Mouse (Mus musculus) megakaryocyte, adult 5-6 weeks (primary cell): ENCODE results near the gene Gm17617. TPM values are rescaled to one million over a fixed set of nuclear protein-coding genes. Genes with fewer than 3 reads are reported as not detected.

Experiments used
- ATAC-seq: 2 replicates; pipeline ENCODE4 v1.8.0; 2016; ENCODE audit warnings: mild to moderate bottlenecking, inconsistent platforms; ENCODE audit not compliant: poor library complexity, severe bottlenecking
- total RNA-seq, 2 experiments: library from RNA; stranded (forward) in 1 of 2; stranded (reverse) in 1 of 2; fragments of 153-499, 151-499 nt in 1 of 2; fragments of 221-1000, 200-1000 nt in 1 of 2; gene quantifications; 2 replicates each; pipeline versions ENCODE4 v1.2.3 to v1.2.4; 2015 to 2017

Gene Gm17617
- total RNA-seq (2015) (not detected in 2 replicates), total RNA-seq (2017) (not detected in 2 replicates)

DNA sequence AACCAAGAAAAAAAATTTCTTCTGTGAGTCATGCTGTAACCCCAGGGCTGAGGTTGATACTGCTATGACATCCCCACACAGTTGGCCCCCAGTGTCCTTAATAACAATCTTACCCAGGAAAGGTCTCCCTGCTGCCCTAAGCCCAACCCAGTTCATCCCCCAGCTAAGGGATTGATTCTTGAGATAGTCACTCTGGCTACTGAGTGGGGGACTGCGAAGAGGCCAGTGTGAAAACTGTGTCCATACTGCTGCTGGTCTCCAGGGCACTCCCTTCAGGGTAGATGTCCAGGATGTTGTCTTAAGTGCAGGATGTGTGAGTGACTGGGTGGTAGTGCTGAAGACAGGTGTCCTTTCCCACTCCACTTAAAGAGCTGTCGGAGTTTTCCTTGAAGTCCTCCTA lies at the start of gene Gm17617:
Gene Gm17617 (minus strand): TSS at position 101 of the 400 bp plus-strand sequence.
- ATAC-seq = no peak

DNA sequence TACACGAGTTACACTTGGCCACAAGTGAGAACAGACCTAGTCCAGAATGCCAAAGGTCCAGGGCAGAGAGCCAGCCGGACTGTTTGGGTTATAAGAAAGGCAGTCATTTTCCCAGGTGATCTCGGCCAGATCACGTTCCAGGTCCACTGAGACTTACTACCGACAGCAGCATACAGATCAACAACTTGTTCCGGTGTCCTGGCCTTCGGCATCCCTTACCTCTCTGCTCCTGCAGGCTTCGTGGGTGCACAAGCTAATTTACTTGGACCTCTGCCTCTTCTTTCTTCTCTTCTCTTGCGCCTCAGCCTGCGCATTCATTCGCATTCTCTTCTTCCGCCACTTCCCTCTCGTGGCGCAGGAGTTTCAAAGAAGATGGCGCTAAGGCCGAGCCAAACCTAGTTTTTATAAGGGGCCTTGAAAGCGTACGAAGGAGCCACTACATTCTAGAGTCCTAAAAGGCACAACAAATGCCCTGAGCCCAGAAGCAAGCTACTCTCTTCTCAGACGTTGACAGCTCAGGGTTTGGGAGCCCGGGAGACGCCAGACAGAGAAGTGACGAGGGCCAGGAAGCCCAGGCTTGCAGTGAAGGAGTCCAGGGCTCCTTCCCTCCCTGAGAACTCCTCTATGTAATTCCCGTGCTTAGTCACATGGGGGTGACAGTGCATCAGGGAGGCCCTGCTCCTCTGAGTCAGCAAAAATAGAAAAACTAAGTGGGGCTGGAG lies 49.0 kb upstream of the Gm17617 start:
- peak; percentile 91 for ATAC-seq

DNA sequence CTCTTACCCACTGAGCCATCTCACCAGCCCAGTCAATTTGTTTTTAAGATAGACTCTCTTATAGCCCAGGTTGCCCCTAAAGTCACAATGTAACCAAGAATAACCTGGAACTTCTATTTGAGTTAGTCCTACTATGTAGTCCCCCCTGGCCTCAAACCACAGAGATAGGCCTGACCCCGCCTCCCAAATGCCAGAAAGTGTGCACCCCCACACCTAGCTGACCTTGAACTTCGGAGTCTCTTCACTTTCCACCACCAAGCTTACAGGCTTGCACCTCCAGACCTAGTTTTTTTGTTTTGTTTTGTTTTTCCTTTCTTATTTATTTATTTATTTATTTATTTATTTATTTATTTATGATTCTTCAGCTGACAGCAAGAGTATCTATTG lies 48.4 kb upstream of the Gm17617 start:
- no peak for ATAC-seq

DNA sequence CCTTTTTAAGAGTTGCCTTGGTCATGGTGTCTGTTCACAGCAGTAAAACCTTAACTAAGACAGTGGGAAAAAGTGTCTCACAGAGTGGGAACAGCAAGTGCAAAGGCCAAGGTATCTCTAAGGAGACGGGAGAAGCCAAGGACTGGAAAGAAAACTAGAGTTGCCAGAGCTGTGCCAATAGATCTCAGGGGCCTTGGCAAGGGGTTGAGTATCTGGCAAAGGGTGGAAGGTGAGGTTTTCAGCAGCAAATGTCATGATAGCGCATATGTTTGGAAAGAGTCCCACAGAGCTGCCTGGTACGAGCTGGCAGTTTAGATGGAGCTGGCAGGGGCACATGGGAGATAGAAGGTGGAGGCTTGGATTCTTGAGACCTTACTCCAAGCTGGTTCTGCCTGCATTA lies 46.2 kb upstream of the Gm17617 start:
- no peak for ATAC-seq

DNA sequence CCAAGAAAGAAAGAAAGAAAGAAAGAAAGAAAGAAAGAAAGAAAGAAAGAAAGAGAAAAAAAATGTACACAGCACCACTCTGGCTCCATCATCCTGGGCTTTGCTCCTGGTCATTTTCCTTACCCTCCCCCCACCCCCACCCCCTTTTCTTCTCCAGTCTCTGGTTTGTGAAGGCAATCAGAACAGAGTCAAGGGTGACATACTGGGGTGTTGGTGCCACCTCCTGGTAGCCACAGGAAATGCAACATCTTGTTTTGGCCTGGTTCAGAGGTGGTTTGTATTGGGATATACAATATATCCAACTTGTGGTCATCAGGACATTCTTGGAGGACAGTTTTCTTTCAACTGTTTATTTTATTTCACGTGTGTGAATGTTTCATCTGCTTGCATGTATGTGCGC lies 45.2 kb upstream of the Gm17617 start:
- ATAC-seq = peak; percentile 68

DNA sequence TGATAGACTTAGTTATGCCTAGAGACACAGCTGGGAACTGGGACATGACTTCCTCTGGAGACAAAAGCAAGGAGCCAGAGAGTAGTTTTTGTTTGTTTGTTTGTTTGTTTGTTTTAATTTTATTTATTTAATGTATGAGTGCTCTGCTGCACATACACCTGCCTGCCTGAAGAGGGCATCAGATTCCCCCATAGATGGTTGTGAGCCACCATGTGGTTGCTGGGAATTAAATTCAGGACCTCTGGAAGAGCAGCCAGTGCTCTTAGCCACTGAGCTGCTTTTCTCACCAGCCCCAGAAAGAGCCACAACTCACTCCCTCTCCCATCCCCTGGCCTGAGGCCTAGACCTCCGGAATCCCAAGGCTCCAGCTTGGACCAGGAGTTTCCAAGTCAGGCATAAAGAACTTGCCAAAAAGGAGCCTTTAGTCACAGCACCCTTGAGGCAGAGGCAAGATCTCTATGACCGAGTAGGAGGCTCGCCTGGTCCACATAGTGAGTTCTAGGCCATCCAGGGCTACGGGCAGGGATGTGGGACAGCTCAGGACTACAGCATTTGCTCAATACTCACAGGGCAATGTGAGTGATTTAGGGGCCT lies 44.7 kb upstream of the Gm17617 start:
- ATAC-seq = no peak

DNA sequence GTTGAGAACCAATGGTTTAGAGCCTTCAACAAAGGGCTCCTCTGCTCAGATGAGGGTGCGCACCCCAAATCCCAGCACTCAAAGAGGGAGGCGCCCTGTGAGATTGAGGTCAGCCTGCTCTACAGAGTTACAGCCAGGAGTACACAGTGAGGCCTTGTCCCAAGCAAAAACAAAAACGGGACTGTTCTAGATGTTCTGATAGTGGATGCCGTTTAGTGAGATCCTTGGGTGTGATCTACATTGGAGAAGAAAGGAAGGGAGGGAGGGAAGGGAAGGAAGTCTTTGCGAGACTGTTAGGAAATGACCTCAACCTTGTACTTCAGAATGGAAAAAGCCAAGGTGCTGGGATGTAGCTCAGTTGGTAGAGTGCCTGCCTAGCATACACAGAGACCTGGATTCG lies 42.9 kb upstream of the Gm17617 start:
- ATAC-seq = no peak

DNA sequence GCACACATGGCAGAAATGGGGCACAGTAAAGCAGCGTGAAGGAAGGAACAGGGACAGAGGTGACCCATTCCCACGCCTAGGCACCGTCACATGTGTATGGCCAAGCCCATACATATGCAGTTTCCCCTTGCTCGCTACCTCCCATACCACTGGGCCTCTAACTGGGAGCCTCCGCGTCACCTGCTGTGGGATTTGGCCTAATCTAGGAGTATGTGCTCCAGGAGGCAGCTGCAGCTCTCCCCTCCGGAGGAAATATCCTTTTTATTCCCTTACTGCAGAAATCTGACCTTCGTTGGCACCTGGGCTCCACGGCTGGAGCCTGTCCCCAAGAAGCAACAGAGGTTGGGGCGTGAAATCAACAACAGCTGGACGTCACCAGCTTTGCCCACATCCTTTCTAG lies 41.0 kb upstream of the Gm17617 start:
- ATAC-seq = no peak

DNA sequence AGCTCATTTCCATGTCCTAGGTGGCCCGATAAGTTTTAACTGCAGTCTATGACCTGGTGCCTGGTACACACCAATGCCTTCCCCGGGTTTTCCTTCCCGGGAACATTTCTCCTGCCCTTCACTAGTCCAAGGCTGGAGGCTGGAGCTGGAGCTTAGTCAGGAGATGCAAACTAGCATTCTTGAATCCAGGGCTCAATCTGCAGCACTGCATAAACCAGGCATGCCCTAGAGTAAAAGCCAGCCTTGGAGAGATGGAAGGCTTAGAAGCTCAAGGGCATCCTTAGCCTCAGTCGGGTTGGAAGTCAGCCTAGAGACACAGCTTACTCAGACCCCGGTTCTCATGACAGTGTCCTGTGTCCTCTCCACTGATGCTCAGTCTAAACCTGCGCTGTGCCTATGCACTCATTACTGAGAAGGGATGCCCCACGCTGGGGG lies 39.0 kb upstream of the Gm17617 start:
- ATAC-seq = no peak

DNA sequence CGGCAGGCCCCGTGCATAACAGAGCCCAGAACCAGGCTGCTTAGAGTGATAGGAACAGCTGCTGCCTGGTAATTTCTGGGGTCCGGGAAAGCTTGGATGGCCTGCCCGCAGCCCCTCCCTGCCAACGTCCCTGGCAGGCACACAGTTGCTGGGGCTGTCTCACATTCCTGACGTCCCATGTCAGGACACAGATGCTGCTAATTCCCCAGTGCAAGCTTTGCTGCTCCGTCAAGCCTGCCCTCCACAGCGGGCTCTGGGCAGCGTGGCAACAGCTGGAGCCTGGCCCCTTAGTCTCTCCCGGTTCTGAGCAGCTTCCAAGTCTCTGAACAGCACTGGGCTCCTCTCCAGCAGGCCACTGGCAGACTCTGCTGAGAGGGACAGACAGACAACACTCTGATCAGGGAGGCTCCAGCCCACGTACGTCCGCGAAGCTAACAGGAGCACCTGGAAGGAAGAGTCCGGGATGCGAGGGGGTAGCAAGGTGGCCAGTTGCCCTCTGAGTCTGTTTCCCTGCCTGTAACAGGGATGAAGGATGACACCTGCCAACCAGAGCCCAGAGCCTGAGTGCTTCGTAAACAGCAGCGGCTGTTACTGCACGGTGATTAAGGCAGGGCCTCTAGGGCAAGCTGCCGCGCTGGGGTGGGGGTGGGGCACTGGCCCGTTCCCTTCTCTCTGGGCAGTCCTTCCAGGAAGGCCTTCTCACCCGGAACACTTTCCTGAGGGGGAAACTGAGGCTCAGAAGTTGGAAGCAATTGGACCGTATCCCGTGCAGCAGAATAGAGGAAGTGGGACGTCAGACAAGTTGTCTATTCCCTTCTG lies 38.4 kb upstream of the Gm17617 start:
- ATAC-seq = 0 out of 2 replicates have a peak, but pooled peaks have one; percentile 24

DNA sequence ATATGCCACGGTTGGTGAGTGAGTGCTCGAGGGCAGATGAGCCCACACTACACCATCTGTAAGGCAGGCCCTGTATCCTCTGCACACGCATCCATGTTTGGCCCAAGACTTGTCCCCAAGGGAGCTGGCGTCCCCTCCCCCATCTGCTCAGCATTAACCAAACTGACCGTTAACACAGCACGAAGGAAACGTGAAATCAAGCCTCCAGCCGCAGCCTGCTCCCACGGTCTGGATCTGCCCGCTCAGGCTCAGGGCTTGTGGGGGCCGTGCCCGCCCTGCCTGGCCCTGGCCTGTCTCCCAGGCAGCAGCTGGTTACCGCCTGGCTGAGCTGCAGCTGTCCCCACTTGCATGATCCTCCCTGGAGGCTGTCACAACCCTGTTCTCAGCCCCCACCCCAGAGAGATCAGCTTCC lies 35.6 kb upstream of the Gm17617 start:
- ATAC-seq = no peak

DNA sequence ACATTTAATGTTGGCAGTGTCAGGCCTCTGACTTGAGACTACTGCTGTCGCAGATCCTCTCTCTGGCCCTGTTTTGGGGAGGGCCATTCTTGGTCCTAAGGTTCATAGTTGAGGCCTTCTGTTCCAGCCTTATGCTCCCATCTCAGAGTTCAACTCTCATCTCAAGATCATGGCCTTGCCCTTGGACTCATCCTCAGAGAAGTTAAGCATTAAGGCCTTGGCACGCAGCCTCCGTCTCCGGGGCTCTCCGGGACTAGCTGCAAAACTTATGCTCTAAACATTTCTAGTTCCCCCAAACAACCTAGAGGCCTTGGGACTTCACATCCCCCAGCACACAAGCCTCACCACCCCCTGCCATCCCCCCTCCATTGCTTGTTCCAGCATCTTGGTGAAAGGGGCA lies 34.9 kb upstream of the Gm17617 start:
- no peak for ATAC-seq

DNA sequence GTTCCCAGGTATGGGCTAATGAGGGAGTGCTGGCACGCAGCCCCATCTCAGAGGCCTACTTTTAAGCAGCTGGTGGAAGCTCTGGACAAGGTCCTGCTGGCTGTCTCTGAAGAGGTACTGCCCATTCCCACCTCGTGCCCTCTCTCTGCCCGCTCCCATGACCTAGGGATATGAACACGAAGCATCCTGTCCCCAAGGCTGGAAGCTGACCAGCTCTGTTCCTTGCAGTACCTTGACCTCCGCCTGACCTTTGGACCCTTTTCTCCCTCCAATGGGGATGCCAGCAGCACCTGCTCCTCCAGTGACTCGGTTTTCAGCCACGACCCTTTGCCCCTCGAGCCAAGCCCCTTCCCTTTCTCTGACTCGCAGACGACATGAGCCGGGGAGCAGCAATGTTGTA lies 34.5 kb upstream of the Gm17617 start:
- no peak for ATAC-seq

DNA sequence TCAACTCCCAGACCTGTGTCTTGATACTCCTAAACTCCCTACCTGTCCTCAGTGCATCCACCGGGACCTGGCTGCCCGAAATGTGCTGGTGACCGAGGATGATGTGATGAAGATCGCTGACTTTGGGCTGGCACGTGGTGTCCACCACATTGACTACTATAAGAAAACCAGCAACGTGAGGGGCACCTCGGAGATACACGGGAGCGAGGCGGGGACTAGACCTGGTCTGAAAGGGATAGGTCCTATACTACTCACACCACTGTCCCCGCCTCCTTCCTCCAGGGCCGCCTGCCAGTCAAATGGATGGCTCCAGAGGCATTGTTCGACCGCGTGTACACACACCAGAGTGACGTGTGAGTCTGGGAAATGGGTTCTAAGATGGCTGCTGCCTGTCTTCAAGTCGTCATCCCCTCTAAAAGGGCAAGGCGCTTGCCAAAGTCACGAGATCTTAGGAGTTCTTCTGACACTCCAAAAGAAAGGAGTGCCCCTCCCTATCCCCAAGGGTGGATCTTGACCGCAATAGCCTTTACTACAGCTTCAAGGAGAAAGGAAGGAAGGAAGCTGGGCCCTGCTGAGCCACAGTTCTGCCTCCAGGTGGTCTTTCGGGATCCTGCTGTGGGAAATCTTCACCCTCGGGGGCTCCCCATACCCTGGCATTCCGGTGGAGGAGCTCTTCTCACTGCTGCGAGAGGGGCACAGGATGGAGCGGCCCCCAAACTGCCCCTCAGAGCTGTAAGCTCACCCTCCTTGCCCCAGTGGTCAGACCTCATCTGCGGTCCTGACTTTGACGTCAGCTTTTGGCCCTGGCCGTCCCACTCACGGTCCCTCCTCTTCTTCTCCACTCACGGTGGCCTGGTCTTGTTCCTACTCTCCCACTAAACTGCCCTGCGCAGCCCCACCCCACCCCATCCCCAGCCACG lies 33.7 kb upstream of the Gm17617 start:
- no peak for ATAC-seq

DNA sequence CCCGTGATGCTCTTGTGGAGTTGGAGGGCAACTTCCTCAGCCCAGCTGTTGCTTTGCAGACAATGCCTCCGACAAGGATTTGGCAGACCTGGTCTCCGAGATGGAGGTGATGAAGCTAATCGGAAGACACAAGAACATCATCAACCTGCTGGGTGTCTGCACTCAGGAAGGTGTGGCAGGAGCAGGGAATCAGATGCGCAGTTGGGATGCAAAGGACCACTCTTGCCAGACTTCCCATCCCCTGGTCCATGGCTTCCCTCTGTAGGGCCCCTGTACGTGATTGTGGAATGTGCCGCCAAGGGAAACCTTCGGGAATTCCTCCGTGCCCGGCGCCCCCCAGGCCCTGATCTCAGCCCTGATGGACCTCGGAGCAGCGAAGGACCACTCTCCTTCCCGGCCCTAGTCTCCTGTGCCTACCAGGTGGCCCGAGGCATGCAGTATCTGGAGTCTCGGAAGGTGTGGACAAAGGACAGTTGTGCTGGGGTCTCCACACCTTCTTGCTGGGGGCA lies 32.5 kb upstream of the Gm17617 start:
- ATAC-seq = no peak

DNA sequence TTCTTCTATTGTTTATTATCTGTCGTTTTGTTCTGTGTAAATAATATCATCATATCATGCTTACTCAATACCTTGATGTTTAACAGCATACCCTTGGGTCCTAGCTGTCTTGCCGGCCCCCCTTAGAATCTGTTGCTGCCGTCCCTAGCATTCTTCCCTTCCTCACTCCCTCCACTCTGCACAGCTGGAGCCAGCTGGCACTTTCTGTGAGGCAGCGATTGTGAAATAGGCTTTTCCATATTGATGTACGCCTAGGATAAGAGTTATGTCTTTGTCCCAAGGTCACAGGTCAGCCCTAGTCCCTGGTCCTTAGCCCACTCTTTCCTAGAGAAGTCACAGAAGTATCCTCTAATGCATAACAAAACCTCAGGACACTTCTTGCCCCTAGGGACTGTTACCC lies 30.2 kb upstream of the Gm17617 start:
- ATAC-seq = no peak

DNA sequence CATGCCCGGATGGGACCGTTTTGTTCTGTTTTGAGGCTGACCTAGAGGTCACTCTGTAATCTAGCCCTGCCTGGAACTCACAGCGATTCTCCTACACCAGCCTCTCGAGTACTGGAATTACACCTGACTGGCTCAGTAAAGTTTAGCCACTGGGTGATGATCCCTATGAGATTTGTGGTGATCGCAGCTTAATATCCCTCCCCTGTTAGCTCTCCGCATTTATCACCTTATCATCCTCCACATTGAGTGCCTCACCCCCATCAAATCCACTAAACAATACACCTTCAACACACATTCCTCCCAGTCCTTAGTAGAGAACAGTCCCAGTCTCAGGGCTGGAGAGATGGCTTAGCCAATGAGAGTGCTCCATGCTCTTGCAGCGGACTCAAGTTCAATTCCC lies 29.0 kb upstream of the Gm17617 start:
- no peak for ATAC-seq

DNA sequence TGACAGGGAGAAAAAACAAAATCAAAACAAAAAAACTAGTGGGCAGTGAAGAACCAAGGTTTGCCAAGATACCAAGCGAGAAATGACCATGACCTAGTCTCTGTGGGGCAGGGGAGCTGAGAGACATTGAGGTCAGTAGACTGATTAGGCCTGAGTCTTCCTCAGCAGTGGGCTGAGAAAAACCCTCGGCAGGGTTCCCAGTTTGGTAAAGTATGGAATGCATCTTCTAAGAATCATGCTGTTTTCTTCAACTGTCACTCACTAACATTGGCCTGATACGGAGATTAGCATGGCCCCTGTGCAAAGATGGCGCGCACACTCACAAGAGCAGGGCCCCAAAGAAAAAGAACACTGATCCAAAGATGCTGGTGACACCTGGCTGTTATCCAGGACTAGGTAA lies 20.6 kb upstream of the Gm17617 start:
- no peak for ATAC-seq

DNA sequence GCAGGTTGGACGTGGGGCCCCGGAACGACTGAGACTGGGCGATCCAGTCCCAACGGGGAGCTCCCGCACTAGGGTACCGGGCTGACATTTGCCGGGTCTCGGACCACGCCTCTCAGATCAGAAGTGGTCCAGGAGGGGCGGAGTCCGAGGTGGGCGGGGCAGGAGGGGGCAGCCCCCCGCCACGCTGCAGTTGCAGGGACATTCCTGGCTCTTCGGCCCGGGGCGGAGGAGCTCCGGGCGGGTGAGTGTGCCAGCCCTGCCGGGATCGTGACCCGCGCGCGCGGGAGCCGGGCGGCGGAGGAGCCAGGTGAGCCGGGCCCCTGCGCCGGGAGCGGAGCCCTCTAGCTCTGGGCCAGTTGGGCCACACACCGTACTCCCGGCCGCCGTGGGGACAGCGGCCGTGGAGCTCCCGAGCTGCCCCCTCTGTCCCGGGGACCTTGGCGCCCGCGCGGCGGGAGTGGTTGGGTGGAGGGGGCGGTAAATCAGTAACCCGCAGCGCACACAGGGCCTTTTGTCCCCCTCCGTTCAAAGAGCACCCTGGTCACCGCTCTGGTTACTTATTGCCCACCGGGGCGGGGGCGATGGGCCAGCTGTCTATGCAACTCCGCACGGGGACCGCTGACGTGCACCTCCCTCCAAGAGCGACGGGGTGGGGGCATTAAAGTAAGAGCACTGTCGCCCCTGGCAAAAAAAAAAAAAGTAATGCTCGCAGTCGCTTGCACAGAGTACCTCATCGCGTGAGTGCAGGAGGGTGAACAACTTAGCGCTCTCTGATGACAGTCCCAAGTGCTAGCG lies 19.5 kb upstream of the Gm17617 start, which contains the start of gene Fgfr4:
Gene Fgfr4 (plus strand): TSS at position 20 of the 795 bp plus-strand sequence.
- ATAC-seq = no peak

DNA sequence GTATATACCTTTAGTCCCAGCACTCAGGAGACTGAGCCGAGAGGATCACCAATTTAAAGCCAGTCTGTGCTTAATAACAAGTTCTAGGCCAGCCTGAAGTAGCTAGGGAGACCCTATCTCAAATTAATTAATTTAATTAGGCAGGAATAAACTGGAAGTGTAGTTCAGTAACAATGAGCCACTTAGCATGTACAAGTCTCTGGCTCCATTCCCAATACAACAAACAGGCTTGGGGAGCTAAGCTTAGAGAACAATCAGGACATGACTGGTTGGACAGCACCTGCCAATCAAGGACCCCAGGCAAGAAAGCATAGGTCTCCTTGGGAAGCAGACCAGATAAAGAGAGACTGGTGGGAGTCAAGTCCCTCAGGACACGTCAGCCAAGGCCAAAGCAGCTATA lies 6.9 kb upstream of the Gm17617 start:
- no peak for ATAC-seq
